Mouse (Mus musculus) intestine, postnatal 0 days (tissue): Measurements from ENCODE around the gene Fndc1. TPM values are rescaled to one million over a fixed set of nuclear protein-coding genes. Genes with fewer than 3 reads are reported as not detected.

Experiments used
- ATAC-seq: fragments of 200-750 bp; cut with Nextera tagmentation; 2 replicates; pipeline ENCODE4 v1.8.0; 2017; ENCODE audit warnings: mild to moderate bottlenecking, moderate TSS enrichment, moderate library complexity
- H3K27ac ChIP-seq: fragments of 300-500 bp; sonication (generic); 2 replicates; pipeline ENCODE4 v1.5.1; 2014; ENCODE audit warnings: mild to moderate bottlenecking, low read depth, low read length, moderate library complexity
- H3K27me3 ChIP-seq: fragments of 300-500 bp; sonication (generic); replicated peaks from 2 replicates; pipeline ENCODE4 v1.6.1; 2014; ENCODE audit warnings: low read length, mixed read lengths; ENCODE audit not compliant: control insufficient read depth, insufficient read depth
- H3K36me3 ChIP-seq: fragments of 300-500 bp; sonication (generic); 2 replicates; pipeline ENCODE4 v1.6.1; 2014; ENCODE audit warnings: mild to moderate bottlenecking, moderate library complexity; ENCODE audit not compliant: control insufficient read depth, insufficient read depth
- H3K4me1 ChIP-seq: fragments of 300-500 bp; sonication (generic); replicated peaks from 2 replicates; pipeline ENCODE4 v1.6.1; 2014; ENCODE audit warnings: antibody characterized with exemption, low read length, mixed read lengths; ENCODE audit not compliant: control insufficient read depth, insufficient read depth
- H3K4me2 ChIP-seq: fragments of 300-500 bp; sonication (generic); replicated peaks from 2 replicates; pipeline ENCODE4 v1.6.1; 2014; ENCODE audit warnings: low read depth, mild to moderate bottlenecking, moderate library complexity
- H3K4me3 ChIP-seq: fragments of 300-500 bp; sonication (generic); 2 replicates; pipeline ENCODE4 v1.5.1; 2014; ENCODE audit warnings: low read depth, low read length
- H3K9ac ChIP-seq: fragments of 300-500 bp; sonication (generic); 2 replicates; pipeline ENCODE4 v1.6.1; 2014; ENCODE audit warnings: mild to moderate bottlenecking, low read depth, low read length
- H3K9me3 ChIP-seq: fragments of 300-500 bp; sonication (generic); 2 replicates; pipeline ENCODE4 v1.6.1; 2016; ENCODE audit warnings: mixed run types; ENCODE audit not compliant: control insufficient read depth
- CTCF ChIP-seq: sonication (generic); IDR thresholded peaks from 2 replicates; pipeline ENCODE4 v1.5.1; 2016; ENCODE audit warnings: low read depth, mild to moderate bottlenecking, control low read depth, antibody characterized with exemption, moderate library complexity
- WGBS: fragments of 180-500 bp; shearing (Covaris S2); extraction: QIAGEN DNeasy Blood & Tissue Kit; methylation state at CpG from one replicate; pipeline ENCODE4 v1.1.7; 2014; 5-methylcytosine and 5-hydroxymethylcytosine counted together
- polyA plus RNA-seq: library from polyadenylated mRNA; unstranded; fragments of >200 nt; fragmentation: Nextera tagmentation; extraction: Ambion mirVana; gene quantifications from 2 replicates; pipeline ENCODE4 v1.2.1, GENCODE M21; 2015

Fndc1 gene
- polyA plus RNA-seq, 1 experiment from 2014 or later, result 15.7 TPM

DNA sequence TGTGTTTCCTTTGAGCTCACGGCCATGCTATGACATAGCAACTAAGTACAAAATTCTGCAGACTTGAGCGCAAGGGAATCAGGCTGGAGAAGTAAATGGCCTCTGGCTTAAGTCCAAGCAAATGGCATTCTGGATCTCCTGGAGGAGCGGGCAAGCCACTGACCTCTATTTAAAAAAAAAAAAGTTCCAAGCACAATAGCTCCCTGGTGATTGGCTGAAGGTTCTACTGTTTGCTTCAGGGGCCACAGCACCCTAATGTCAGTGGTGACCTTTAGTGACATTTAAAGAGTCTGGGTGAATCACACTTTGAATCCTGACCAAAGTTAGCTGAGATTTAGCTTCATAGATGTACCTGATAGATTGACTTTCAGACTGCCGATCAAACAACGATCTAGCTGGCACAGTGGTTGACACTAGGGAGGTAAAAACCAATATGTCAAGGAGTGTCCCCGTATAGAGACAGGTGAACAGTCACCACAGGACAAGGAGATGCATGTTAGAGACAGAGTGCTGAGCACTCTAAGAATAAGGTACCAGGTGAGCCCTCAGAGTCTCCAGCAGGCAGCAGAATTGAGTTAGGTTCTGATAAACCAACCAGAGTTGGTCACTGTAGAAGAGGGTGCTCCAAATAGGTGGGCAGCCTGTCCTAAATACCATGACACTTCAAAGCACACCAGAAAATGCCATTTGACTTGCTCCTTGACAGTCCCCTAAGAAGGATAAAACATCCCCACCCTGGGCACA lies 43.9 kb upstream of the Fndc1 start:
- Histone ChIP-seq H3K36me3 (no peaks in the 10 kb centered on the region), H3K27me3 (no peaks in the 10 kb centered on the region), H3K4me3 (no peak overlapping the region), H3K4me1 (no peaks in the 10 kb centered on the region), H3K27ac (no peak overlapping the region), H3K9ac (no peak overlapping the region), H3K4me2 (no peak overlapping the region), H3K9me3 (no peaks in the 10 kb centered on the region)
- WGBS, result 74% methylated on average over 6 of the region's 6 CpGs
- ATAC-seq, result no peak
- TF ChIP-seq CTCF, result no peak

DNA sequence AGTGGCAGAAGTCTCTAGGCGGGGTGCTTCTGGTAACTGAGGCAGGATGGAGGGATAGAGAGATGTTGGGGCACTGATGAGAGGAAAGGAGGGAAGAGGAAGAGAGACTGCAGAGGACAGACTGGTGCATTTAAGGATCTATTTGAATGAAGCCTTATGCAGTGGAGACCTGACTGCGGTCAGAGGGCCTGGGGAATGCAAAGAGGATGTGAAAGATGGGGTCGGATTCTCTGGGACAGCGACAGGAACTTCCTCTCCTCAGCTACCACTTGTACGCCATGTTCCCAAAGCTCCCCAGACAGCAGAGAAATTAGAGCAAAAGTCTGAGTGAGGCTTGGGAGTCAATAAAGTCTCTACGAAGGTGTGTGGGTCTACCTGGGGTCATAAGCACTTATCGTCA lies 42.0 kb upstream of the Fndc1 start:
- no peaks in the 10 kb centered on the region for H3K9me3 ChIP-seq

DNA sequence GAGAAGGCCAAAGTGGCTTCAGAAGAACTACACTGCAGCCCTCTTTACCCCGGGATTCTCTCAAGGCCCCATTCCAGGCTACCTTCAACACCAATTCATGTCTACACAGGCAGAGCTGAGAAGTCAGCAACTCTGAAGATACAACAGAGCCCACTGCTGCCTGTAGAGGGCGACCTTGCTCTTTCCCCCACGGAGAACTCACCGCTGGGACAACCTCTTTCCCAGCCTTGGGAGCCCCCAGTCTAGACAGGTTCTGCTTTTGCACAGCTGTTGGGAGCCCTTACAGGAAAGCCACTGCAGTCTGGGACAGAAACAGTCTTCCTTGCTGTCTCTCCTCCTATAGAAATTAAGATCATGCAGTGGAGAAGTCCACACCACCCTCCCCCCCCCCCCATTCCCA lies 41.5 kb upstream of the Fndc1 start:
- Histone ChIP-seq H3K9me3 (no peaks in the 10 kb centered on the region), H3K36me3 (no peaks in the 10 kb centered on the region), H3K4me2 (no peak overlapping the region), H3K27ac (no peak overlapping the region), H3K27me3 (no peaks in the 10 kb centered on the region), H3K9ac (no peak overlapping the region), H3K4me3 (no peak overlapping the region), H3K4me1 (no peaks in the 10 kb centered on the region)
- TF ChIP-seq CTCF, result peak; percentile 92
- 8% methylated on average over 4 of the region's 4 CpGs for WGBS
- 0 out of 2 replicates have a peak, but pooled peaks have one; percentile 41 for ATAC-seq

More for the DNA sequence above, 42.0 kb upstream of the Fndc1 start:
- Histone ChIP-seq H3K27me3 (no peaks in the 10 kb centered on the region), H3K4me3 (no peak overlapping the region), H3K4me2 (no peak overlapping the region), H3K36me3 (no peaks in the 10 kb centered on the region), H3K9ac (no peak overlapping the region), H3K4me1 (no peaks in the 10 kb centered on the region), H3K27ac (no peak overlapping the region)
- WGBS, result 63% methylated on average over 7 of the region's 7 CpGs
- ATAC-seq, result no peak
- no peak for TF ChIP-seq CTCF

DNA sequence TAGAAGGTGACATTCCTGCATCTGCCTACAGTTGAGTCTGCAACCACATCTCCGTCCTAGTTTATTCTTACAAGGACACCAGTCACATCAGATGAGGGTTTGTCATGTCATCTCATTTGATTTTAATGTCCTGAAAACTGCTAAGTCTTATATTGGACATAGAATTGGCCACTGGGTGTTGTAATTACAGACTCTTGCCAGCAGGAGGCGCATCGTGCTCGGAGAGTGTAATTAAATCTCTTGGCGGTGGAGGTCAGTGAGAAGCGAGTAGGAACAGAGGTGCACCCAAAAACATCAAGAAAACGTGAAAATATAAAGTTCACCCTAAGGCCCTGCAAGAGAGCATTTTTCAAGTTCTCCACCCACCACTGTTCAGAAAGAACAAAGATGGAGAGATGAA lies 37.6 kb upstream of the Fndc1 start:
- Histone ChIP-seq H3K4me2 (no peak overlapping the region), H3K9me3 (no peaks in the 10 kb centered on the region), H3K4me1 (no peaks in the 10 kb centered on the region), H3K9ac (no peak overlapping the region), H3K27ac (no peak overlapping the region), H3K27me3 (no peaks in the 10 kb centered on the region), H3K4me3 (no peak overlapping the region), H3K36me3 (no peaks in the 10 kb centered on the region)
- no peak for ATAC-seq
- TF ChIP-seq CTCF, result peak; percentile 63
- 29% methylated on average over 7 of the region's 7 CpGs for WGBS

DNA sequence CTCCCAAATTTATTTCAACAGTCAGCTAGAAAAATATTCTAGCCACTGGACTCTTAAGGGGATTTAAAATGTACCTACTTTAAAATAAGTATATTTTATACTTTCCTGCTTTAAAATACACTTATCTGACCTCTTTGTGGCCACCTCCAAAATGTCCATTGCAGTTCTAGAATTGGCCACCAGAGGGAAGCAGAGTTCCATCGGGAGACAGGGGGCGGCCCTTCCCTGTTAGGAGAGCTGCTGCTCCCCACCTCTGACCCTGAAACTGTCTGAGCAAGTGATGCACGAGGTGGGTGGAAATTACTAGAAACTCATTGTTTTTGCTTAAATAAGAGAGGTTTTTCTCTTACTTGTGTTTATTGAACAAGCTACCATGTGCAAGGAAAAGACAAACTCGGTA lies 36.6 kb upstream of the Fndc1 start:
- no peak overlapping the region; the same call in 1 of the 2 replicates for H3K4me2 ChIP-seq
- no peaks in the 10 kb centered on the region for H3K27me3 ChIP-seq
- no peaks in the 10 kb centered on the region for H3K9me3 ChIP-seq
- H3K4me3 ChIP-seq, result no peak overlapping the region
- 24% methylated on average over 4 of the region's 4 CpGs for WGBS
- TF ChIP-seq CTCF, result peak; percentile 96
- H3K4me1 ChIP-seq, result no peaks in the 10 kb centered on the region
- H3K36me3 ChIP-seq, result no peaks in the 10 kb centered on the region
- H3K27ac ChIP-seq, result no peak overlapping the region
- ATAC-seq, result no peak
- no peak overlapping the region for H3K9ac ChIP-seq

DNA sequence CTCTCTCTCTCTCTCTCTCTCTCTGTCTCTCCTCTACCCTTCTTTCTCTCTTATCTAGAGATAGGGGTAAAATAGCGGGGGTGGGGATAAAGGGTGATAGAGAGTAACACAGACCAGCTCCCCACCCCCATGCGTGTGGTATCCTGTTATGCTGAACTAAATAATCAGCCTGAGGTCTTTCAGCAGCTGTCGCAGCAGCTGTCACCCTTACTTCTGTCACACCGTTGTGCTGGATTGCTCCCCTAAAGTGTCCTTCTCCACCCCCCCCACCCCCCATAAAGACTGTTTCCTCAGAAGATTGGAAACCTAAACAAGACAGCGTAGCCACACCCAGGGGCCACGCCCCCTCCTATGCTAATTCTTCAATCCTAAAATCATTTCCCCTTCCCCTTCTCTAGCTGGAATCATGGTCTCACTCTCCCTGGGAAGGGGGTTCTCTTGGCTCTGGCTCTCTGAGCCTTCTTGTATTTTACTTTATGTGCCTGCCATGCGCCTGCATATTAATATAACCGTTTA lies 33.8 kb upstream of the Fndc1 start:
- no peak overlapping the region for H3K27ac ChIP-seq
- no peaks in the 10 kb centered on the region for H3K4me1 ChIP-seq
- no peak for ATAC-seq
- no peak overlapping the region for H3K4me3 ChIP-seq
- H3K27me3 ChIP-seq, result no peaks in the 10 kb centered on the region
- no peaks in the 10 kb centered on the region for H3K36me3 ChIP-seq
- WGBS, result 57% methylated on average over 8 of the region's 8 CpGs
- H3K4me2 ChIP-seq, result no peak overlapping the region
- no peak overlapping the region for H3K9ac ChIP-seq
- no peaks in the 10 kb centered on the region for H3K9me3 ChIP-seq
- TF ChIP-seq CTCF, result no peak
